Mouse (Mus musculus) heart, postnatal 36 days (tissue): ENCODE measurements around the gene Kirrel3. TPM values are rescaled to one million over a fixed set of nuclear protein-coding genes. Genes with fewer than 3 reads are reported as not detected.

Source experiments
- DNase-seq, 2 experiments: peaks; one replicate each; pipeline ENCODE4 v3.0.0; 2021 to 2022
- intact Hi-C: fragments of 180-260 bp; cut with DNase I; formaldehyde crosslinking; loops from one replicate; pipeline ENCODE4 v1.15.1; 2025
- total RNA-seq, 2 experiments: library from RNA; stranded (reverse); gene quantifications; 2 replicates each; pipeline ENCODE4 v1.2.3; 2021

The Kirrel3 gene
- total RNA-seq, 2 experiments from 2014 or later = 0.53 to 0.60 TPM

DNA sequence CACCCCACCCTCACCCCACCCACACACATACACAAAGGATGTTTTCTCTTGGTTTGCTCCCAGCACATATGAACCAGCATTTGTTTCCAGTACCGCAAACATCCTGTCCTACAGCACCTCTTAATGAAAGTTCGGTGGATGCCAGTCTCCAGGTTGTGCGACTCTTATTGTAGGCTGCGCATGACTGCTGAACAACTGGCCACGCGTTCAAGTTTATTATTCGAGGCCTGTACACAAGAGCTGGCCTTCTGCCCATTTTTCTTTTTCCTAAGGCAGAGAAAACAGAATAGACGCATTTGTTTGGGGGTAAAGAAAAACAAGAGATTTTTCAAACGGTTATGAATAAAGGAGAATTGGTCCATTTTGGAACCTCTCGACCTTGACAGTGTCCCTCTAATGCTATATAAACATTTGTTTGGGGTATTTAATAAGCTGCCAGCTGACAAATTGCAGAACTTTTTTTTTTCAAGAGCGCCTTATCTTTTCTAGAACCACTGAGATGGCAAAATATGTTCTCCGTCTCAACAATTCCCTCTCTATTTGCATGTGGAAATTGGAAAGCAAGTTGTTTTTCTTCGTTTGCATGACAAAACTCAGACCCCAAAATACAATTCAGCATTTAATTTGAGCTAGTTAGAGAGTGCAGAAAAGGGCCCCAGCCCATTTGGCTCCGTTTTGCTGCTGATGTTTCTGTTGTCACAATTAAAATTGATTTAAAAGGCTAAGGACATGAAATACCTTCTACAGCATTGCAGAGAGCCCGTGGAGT lies 179.9 kb downstream of the Kirrel3 start:
- DNase-seq = no peak
- intact Hi-C loops = no loop called here

- intact Hi-C loops = no loop called here
- DNase-seq = no peak
Observed at GRCm38 (mm10) chr9:34667182-34667581, 181.5 kb downstream of the Kirrel3 start.

- DNase-seq = no peak
- intact Hi-C loops = no loop called here
Observed at GRCm38 (mm10) chr9:34670906-34671305, 185.2 kb downstream of the Kirrel3 start.

DNA sequence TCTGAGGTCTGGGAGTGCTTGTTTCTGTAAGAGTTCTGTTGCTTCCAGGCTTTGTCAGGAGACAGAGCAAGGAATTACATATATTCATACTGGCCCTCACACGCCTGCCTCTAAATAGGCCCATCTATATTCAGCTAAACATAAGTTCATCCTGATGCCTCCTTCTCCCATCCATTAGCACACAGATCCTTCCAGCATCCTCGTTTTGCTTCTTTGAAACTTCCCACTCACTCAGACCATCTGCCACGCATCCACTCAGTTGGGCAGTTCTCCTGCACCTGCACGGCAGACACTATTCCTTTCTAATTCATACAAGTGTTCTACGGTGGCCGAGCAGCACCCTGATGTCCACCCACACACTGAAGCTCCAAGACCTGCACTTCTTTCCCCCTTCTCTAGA lies 201.1 kb downstream of the Kirrel3 start:
- intact Hi-C loops = no loop called here
- no peak for DNase-seq

DNA sequence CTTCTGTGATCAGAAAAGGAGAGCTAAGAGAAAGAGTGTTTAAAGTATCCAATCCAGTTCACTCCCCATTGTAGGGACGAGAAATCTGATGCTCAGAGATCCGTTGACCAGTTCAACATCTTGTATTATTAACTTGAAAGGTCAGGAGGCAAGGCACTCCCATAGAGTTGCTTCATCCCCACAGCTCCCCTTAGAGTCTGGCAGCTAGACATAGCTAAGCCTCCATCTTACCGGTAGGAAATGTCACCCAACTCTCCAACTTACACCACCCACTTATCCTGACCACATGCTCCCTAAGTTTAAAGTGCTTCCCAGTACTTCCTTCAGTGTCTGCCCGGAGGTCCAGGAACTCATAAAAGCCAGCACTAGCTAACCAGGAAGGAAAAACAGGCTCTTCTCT lies 202.7 kb downstream of the Kirrel3 start:
- intact Hi-C loops = no loop called here
- DNase-seq = no peak

GRCm38 (mm10) chr9:34689375-34689774 lies 203.7 kb downstream of the Kirrel3 start:
- no peak for DNase-seq
- intact Hi-C loops = no loop called here

DNA sequence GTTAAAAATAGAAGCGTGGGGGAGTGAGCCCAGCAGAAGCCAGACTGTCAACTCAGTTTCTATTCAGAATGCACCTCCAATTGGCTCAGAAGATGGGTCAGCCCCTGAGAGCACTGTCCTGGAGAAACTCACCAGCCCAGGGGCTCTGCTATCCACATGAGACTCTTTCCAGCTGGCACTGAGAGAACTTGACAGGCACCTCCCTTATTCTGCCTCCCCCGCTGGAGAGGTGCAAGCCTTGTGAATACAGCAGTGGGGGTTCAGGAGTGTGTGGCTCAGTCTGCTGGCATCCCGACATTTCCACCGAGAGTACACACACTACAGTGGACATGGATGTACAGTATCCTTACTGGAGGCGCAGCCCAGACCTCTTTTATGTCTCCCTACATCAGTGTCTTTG lies 210.0 kb downstream of the Kirrel3 start:
- intact Hi-C loops = no loop called here
- DNase-seq = no peak

DNA sequence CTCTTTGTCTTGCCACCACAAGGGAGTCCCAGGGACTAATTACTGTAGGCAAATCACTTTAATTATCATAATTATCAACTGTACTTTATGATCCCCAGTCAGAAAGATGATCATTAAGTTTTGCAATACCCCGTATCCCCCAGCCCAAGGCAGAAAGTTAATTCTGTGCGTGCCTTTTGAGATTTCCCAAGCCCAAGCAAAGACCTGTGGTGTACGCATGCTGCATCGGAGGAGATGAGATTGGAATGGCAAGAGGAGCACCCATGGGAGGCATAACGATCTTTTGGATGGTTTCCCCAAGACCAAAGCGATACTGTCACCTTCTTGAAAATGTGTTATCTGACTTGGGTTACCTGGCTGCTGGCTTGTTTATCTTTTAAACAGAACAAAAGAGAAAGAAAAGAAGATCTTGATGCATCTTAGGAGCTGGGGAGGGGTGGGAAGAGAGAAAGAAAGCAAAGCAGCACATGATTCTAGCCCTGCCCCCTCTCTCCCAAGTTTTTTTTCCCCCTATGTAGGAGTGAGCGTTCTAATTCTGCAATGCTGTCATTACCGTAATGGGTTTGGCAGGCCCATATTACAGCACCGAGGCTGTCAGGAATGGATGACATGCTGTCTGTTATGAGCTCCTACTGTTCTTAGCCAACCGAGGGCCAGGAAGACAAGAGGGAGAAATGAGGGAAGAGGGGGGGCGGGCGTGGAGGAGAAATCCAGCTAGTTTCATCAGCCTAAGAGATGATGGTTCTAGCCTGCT lies 218.0 kb downstream of the Kirrel3 start:
- intact Hi-C loops = no loop called here
- no peak for DNase-seq

DNA sequence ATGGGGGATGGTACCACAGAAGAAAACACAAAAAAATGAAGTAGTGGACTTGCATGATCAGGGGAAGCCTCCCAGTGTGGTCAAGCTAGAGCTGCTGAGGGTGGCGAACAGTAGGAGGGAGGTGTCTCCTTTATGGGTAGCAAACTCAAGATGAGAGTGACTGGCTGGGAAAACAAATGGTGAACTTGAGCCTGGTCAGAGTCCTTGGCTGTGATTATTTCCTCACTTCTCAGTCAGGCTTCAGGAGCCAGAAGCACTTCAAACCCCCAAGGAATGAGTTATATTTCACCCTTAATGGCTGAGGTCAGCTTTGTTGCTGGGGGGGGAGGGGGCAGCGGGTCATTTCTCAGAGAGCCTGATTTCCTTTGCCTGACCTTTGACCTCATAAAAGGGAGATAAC lies 218.7 kb downstream of the Kirrel3 start:
- intact Hi-C loops = no loop called here

DNA sequence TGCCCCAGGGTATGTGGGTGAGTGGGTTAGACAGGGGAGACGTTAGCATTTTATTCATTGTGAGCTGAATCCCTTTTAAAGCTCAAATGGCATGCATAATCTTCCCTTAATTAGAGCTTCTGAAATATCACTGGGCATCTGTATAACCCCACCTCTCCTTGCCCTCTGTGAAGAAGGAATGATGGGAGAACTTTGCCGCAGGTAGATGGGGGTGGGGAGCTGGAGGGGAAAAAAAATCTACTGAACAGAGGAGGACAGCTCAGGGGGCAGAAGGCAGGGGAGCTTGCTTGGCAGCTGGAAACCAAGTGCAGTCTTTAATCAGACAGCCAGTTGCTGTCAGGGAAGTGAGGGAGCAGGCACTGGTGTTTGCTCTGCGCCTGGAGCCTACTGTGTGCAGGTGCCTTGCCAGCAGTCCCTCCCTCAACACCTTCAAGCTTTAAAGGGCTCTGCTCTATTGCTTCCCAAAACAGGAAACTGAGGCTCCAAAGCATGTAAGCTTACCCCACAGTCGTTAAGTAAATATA lies 220.7 kb downstream of the Kirrel3 start:
- intact Hi-C loops = no loop called here
- DNase-seq = no peak

More for the DNA sequence above, 218.7 kb downstream of the Kirrel3 start:
- DNase-seq = no peak

- DNase-seq = no peak
- intact Hi-C loops = no loop called here
Observed at GRCm38 (mm10) chr9:34708691-34709090, 223.0 kb downstream of the Kirrel3 start.

DNA sequence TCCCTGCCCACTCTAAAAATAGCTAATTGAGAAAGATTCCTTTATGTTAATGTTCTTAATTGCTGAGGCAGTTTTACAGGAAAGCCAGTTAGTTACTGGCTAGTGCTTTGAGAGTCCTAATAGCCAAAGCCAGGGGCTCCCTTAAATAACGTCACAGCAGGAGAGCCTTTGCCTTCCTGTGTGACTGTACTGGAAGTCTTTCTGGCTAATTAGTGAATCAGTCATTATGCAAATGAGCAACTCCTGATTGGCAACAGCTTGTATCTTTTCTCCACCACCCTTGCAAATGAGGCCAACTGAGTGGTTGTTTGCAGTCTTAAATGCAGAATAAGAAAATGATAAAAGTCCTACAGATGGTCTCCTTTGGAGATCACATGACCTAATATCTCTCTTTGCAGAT lies 226.3 kb downstream of the Kirrel3 start:
- intact Hi-C loops = no loop called here
- DNase-seq = no peak

GRCm38 (mm10) chr9:34712996-34713395 lies 227.3 kb downstream of the Kirrel3 start:
- intact Hi-C loops = no loop called here
- DNase-seq = no peak

DNA sequence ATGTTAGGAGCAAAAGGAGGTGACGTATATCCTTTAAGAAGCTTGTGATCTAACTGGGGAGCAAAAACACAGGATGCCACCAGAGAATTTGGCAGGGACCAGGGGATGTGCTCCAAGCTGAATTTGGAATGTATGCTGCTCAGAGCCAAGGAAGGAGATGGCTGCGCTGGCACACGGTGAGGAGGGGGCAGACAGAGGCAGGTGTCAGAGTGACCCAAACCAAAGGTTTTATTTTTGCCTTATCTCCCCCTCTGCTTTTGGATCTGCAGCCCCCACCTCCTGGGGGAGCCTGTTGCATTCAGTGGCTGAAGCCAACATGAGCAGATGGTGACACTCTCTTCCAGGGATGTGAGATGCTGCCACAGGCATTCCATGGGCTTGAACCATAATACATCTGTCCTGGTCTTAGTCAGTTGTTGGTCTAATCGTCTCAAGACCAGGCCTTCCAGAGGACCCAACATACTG lies 227.8 kb downstream of the Kirrel3 start:
- intact Hi-C loops = no loop called here
- no peak for DNase-seq

DNA sequence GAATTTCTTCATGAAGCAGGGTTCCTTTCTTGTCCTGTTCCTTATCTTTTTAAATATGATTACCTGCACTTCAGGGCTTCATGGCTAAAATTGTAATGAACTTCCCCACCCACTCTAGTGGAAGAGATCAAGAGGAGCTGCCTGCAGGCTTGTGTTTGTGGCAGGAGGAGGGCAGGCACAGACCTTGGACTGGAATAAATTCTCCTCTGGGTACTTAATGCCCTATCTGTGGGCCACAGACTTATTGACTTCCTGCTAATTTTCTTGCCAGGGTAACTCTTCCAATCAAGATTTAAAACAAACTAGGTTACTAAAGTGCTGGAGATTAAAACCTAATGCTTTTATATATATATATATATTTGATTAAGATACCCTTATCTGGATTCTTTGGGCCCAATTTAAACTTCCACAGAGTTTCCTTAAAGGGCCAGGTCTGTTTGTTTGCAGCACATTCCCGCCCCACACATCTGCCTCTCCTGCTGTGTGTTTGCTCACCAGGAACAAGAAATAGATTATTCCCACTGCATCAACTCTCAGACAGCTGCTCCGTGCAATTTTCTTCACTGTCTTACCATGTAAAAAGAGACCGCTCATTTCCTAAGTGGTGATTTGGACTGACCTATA lies 229.4 kb downstream of the Kirrel3 start:
- intact Hi-C loops = no loop called here

GRCm38 (mm10) chr9:34716476-34716875 lies 230.8 kb downstream of the Kirrel3 start:
- intact Hi-C loops = no loop called here
- no peak for DNase-seq

More for the DNA sequence above, 229.4 kb downstream of the Kirrel3 start:
- no peak for DNase-seq

DNA sequence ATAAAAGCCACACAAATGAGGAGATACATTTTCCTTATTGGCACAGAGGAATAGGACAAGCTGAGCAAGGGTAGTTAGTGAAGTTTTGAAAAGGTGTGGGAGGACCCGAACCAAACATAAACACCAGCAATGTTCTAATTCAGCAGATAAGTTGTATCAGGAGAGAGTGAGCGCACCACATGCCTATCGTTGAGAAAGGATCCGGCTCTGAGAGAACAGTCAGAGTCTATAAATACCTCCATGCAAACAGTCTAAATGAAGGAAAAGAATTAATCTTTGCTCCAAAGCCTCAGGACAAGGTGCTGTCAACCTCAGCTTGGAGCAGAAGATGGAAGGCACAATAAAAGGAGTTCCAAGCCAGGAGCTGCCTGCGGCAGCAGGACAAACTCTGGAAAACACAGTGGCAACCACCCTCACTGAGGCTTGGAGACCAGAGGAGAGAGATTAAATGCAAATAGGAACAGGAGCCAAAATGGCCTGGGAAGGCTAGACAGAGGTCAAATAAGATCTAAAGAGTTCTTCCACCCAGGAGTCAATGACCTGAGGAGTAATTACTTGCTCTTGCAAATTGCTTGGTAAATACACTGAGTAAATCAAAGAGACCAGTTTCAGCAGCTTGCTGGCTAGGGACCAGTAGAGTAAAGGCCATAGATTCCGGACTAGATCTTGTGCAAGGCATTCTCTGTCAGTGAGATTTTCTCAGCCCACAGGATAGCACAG lies 235.9 kb downstream of the Kirrel3 start:
- intact Hi-C loops = no loop called here
- no peak for DNase-seq

DNA sequence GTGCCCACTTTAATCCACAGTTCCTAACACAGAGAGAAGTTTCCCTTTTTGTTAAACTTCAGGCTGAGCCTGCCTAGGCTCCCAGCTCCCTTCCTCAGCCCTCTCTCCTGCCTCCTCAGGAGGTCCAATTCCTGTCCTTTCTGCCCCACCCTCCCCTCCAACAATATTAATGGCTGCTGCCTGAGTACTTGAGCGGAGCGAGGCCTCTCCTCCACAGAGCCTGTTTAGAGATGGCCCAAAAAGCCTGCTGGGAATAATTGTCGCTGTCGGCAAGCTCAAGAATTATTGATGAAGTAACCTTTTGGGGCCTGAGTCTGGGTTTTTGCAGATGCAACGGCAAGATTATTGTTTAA lies 236.5 kb downstream of the Kirrel3 start:
- intact Hi-C loops = no loop called here
- DNase-seq = no peak

- DNase-seq = no peak
- intact Hi-C loops = no loop called here
Observed at GRCm38 (mm10) chr9:34732507-34732906, 246.8 kb downstream of the Kirrel3 start.

- intact Hi-C loops = no loop called here
Observed at GRCm38 (mm10) chr9:34733579-34733978, 247.9 kb downstream of the Kirrel3 start.

DNA sequence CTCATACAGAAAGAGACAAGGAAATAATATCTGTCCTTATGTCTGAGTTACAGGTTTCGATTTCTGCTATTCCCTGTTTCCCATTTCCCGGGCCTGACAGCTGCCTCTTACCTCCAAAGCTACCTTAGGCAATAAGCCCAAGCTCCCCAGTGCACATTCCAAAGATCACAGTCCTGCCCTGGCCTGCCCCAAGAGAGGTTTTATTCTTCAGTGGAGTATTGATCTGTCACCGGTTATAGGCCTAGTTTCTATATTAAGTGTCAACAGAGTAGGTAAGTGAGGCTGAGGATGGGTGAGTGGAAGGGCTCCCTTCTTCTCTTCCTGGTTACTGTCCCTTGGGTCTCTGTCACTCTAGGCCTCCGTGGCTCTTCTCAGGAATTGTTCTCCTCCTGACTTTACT lies 249.3 kb downstream of the Kirrel3 start:
- intact Hi-C loops = no loop called here
- DNase-seq = no peak

More at GRCm38 (mm10) chr9:34733579-34733978, 247.9 kb downstream of the Kirrel3 start:
- no peak for DNase-seq
